Mouse (Mus musculus) heart, embryonic 13.5 days (tissue): ENCODE measurements at regions not wholly inside any gene's neighbourhood (a gene's known extent, or its start where the extent isn't known, plus 50 kb on each side); places are given as distances from the start of the nearest gene placed in this dataset.

Source experiments
- ATAC-seq: fragments of 200-750 bp; cut with Nextera tagmentation; 2 replicates; pipeline ENCODE4 v1.8.0; 2017; ENCODE audit warnings: moderate TSS enrichment; ENCODE audit not compliant: insufficient number of reproducible peaks, low FRiP score, low TSS enrichment; ENCODE audit errors: extremely low read depth
- H3K27ac ChIP-seq: fragments of 300-500 bp; sonication (generic); replicated peaks from 2 replicates; pipeline ENCODE4 v1.5.1; 2015; ENCODE audit warnings: moderate library complexity, mild to moderate bottlenecking, inconsistent platforms
- H3K27me3 ChIP-seq: fragments of 300-500 bp; sonication (generic); replicated peaks from 2 replicates; pipeline ENCODE4 v1.6.1; 2015; ENCODE audit warnings: mild to moderate bottlenecking, inconsistent platforms
- H3K36me3 ChIP-seq: fragments of 300-500 bp; sonication (generic); 2 replicates; pipeline ENCODE4 v1.6.1; 2015; ENCODE audit warnings: mild to moderate bottlenecking, inconsistent platforms
- H3K4me1 ChIP-seq: fragments of 300-500 bp; sonication (generic); 2 replicates; pipeline ENCODE4 v1.6.1; 2015; ENCODE audit warnings: inconsistent platforms
- H3K4me2 ChIP-seq: fragments of 300-500 bp; sonication (generic); 2 replicates; pipeline ENCODE4 v1.6.1; 2015; ENCODE audit warnings: inconsistent platforms, mild to moderate bottlenecking, moderate library complexity
- H3K4me3 ChIP-seq: fragments of 300-500 bp; sonication (generic); 2 replicates; pipeline ENCODE4 v1.5.1; 2015; ENCODE audit warnings: moderate library complexity, mild to moderate bottlenecking, inconsistent platforms
- H3K9ac ChIP-seq: fragments of 300-500 bp; sonication (generic); 2 replicates; pipeline ENCODE4 v1.6.1; 2015; ENCODE audit warnings: inconsistent platforms, mild to moderate bottlenecking, moderate library complexity
- H3K9me3 ChIP-seq: fragments of 300-500 bp; sonication (generic); 2 replicates; pipeline ENCODE4 v1.6.1; 2016; ENCODE audit warnings: inconsistent platforms
- WGBS: fragments of 180-500 bp; shearing (Covaris S2); methylation state at CpG from one replicate; pipeline ENCODE4 v1.1.7; 2015; ENCODE audit warnings: mixed read lengths; 5-methylcytosine and 5-hydroxymethylcytosine counted together

DNA sequence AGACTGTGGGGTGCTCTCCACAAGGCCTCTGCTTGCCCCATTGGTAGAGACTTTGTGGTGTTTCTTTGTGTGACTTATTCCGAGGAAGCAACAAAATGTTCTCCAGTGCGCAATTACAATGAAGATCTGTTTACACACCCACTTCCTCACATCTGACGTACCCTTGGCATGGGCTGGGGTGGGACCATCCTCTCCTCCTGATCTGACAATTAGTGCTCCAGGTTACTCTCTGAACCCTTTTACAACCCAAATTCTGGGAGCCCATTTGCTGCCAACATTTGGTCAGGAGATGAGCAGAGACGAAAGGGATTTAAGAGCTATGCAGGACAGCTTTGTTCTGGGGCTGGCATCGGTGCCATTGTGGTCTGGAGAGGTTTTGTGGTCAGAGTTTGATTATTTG lies 215.9 kb upstream of the Sall1 start:
- Histone ChIP-seq H3K27me3 (no peaks in the 10 kb centered on the region; the same call in 1 of the 2 replicates), H3K9me3 (peaks cover 1% of the 10 kb centered on the region), H3K36me3 (no peaks in the 10 kb centered on the region), H3K4me2 (no peak overlapping the region), H3K9ac (no peak overlapping the region), H3K4me3 (no peak overlapping the region), H3K4me1 (no peaks in the 10 kb centered on the region), H3K27ac (no peak overlapping the region)
- WGBS: 73% methylated on average over 5 of the region's 5 CpGs
- ATAC-seq: no peak

DNA sequence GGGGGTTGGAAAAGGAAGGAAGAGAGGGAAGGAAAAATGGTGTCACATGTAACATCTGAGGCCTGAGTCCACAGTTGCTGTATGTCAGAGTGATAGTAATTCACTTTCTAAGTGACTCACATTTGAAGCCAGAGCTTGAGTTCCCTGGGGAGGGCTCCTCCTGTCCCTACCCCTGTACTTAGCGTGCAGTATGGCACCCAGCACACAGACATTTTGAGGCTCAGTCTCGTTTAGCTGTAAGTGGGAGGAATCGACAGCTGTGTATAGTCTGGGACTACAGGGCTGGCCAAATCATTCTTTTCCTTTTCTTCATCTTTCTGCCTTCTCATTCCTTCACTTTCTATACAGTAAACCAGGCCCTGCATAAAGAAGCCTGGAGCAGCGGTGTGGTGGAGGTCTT lies 202.4 kb upstream of the Sall1 start:
- no peaks in the 10 kb centered on the region for H3K36me3 ChIP-seq
- H3K9me3 ChIP-seq: no peaks in the 10 kb centered on the region
- H3K27ac ChIP-seq: no peak overlapping the region
- no peak overlapping the region for H3K4me2 ChIP-seq
- peaks cover 4% of the 10 kb centered on the region; the same call in 1 of the 2 replicates for H3K4me1 ChIP-seq
- H3K4me3 ChIP-seq: no peak overlapping the region
- peaks cover 45% of the 10 kb centered on the region for H3K27me3 ChIP-seq
- ATAC-seq: no peak
- H3K9ac ChIP-seq: no peak overlapping the region
- WGBS: 69% methylated on average over 4 of the region's 4 CpGs

DNA sequence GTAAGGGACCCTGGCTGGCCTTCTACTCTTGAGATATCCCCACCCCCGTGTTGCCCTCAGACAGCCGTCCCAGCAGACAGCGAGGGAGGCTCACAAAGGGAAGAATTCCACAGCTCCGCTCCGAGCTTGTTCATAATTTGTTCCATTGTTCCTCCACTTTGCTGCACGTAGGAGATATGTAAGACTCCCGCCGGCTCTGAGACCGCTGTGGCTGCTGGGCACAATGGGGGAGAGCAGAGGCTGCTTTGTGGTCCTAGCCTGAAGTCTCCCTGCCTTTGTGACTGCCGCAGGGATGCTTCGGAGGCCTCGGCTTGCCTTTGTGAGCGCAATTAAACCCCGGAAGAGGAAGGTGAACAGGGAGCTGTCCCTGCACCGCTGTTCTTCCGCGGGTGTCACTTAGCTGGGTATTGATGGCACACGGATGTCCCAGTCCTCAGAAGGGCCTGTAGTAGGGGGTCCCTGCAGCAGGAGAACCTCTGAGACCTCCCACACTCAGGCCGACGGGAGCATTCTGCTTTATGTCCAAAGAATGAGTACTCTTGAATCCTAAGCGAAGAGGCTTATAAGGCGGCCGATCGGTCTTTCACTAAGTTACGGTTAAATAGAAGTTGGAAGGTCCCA lies 201.3 kb upstream of the Sall1 start:
- Histone ChIP-seq H3K27ac (no peak overlapping the region), H3K36me3 (no peaks in the 10 kb centered on the region), H3K27me3 (peaks cover 53% of the 10 kb centered on the region), H3K4me1 (peaks cover 4% of the 10 kb centered on the region; the same call in 1 of the 2 replicates), H3K9me3 (no peaks in the 10 kb centered on the region), H3K4me2 (peak overlapping the region; percentile 67), H3K9ac (peak overlapping the region; percentile 48; the same call in 1 of the 2 replicates), H3K4me3 (peak overlapping the region; percentile 39)
- ATAC-seq: no peak
- WGBS: 28% methylated on average over 25 of the region's 25 CpGs

DNA sequence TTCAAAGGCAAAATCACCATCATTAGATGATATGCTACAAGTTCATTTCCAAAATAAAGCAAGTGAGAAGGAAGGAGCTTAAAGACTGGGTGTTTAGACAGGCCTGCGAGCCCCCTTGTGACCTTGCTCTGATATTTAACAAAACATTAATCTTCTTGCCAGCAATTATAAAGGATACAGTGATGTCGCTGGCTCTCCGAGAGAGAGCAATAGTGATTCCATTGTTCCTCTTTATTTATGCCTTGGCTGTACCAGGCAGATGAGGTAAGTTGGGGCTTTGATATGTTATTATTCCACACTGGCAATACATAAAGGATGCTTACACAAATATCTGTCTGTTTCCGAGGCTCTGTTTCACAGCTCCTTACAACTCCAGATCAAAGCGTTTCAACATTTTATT lies 197.7 kb upstream of the Sall1 start:
- H3K27ac ChIP-seq: no peak overlapping the region
- H3K4me3 ChIP-seq: no peak overlapping the region
- 60% methylated on average over 5 of the region's 5 CpGs for WGBS
- H3K36me3 ChIP-seq: no peaks in the 10 kb centered on the region
- no peaks in the 10 kb centered on the region for H3K9me3 ChIP-seq
- H3K4me2 ChIP-seq: no peak overlapping the region
- peaks cover 51% of the 10 kb centered on the region for H3K27me3 ChIP-seq
- ATAC-seq: no peak
- peaks cover 4% of the 10 kb centered on the region; the same call in 1 of the 2 replicates for H3K4me1 ChIP-seq
- no peak overlapping the region for H3K9ac ChIP-seq

DNA sequence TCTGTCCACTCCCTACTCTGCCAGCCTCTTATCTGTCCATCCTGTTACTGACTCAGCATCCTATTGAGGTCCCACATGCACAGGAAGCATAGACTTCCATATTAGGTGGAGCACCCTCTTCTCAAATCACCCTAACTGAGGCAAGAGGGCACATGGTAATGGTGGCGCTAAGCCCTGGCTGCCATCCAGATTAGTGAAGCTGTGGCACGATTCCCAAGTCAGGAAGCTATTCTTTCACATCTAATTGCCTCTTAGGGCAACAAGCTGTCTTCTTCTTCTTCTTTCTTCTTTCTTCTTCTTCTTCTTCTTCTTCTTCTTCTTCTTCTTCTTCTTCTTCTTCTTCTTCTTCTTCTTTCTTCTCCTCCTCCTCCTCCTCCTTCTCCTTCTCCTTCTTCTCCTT lies 195.7 kb upstream of the Sall1 start:
- H3K36me3 ChIP-seq: no peaks in the 10 kb centered on the region
- no peaks in the 10 kb centered on the region for H3K4me1 ChIP-seq
- ATAC-seq: no peak
- H3K9ac ChIP-seq: no peak overlapping the region
- H3K4me2 ChIP-seq: no peak overlapping the region
- H3K4me3 ChIP-seq: no peak overlapping the region
- H3K27me3 ChIP-seq: peaks cover 32% of the 10 kb centered on the region
- 70% methylated on average over 2 of the region's 2 CpGs for WGBS
- no peaks in the 10 kb centered on the region for H3K9me3 ChIP-seq
- H3K27ac ChIP-seq: no peak overlapping the region

DNA sequence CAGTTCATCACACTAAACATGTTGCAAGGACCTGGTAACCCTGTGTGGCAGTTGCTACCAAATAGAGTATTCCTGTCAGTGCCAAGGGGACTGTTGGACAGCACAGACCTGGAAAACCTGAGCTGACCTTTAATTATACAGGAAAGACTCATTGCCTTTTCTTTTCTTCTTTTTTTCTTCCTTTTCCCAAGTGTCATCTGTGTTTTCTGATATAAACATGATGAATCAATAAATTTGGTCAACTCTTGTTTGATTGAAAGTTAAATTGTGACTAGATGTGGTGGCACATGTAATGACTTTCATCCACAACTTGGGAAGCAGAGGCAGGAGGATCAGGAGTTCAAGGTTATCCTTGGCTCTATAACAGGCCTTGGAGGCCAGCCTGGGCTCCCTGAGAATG lies 190.1 kb upstream of the Sall1 start:
- H3K9ac ChIP-seq: no peak overlapping the region
- no peaks in the 10 kb centered on the region for H3K36me3 ChIP-seq
- H3K4me1 ChIP-seq: no peaks in the 10 kb centered on the region
- ATAC-seq: no peak
- no peak overlapping the region for H3K4me2 ChIP-seq
- H3K4me3 ChIP-seq: no peak overlapping the region
- H3K9me3 ChIP-seq: no peaks in the 10 kb centered on the region
- H3K27ac ChIP-seq: no peak overlapping the region
- no peaks in the 10 kb centered on the region for H3K27me3 ChIP-seq

DNA sequence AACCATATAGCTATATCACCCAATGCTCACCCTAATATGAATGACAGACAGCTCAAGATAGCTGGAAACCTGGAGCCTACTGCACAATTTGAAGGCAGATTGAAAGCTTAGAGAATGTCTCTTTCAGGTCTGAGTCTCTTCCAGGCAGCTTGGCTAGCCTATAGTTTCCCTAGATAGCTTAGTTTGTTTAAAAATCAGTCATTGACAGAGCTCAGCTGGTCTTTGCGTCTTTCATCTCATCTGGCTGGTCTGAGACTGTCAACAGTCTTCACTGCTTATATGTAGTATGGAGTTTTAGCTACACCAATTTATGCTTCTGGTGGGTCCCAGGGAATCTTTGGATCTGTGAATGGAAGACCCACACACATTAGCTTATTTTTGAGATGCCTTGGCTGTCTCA lies 188.4 kb upstream of the Sall1 start:
- Histone ChIP-seq H3K36me3 (no peaks in the 10 kb centered on the region), H3K27me3 (no peaks in the 10 kb centered on the region), H3K9me3 (no peaks in the 10 kb centered on the region), H3K4me2 (no peak overlapping the region), H3K27ac (no peak overlapping the region), H3K4me3 (no peak overlapping the region), H3K4me1 (no peaks in the 10 kb centered on the region), H3K9ac (no peak overlapping the region)
- WGBS: 53% methylated on average over 1 of the region's 1 CpGs
- ATAC-seq: no peak

DNA sequence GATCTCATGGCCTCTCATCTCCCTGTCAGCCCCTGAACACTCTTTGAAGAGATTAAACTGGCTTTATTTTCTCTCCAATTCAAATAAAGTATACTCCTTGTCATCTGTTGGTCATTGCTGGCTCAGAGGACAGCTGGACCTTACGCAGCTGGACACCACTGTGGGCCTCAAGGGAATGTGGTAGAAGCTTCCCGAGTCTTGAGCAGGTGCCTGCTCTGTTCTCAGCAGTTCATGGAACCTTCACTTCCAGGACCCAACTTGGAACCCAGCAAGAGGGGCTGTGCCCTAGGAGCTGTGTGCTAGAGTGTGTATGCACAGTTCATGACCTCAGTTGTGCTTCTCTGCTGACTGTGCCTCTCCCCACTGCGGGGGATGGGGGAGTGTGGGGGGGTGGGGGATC lies 185.2 kb upstream of the Sall1 start:
- Histone ChIP-seq H3K27me3 (no peaks in the 10 kb centered on the region), H3K9me3 (no peaks in the 10 kb centered on the region), H3K27ac (no peak overlapping the region), H3K4me3 (no peak overlapping the region), H3K9ac (no peak overlapping the region), H3K4me2 (no peak overlapping the region), H3K4me1 (no peaks in the 10 kb centered on the region), H3K36me3 (no peaks in the 10 kb centered on the region)
- 80% methylated on average over 3 of the region's 3 CpGs for WGBS
- ATAC-seq: no peak

DNA sequence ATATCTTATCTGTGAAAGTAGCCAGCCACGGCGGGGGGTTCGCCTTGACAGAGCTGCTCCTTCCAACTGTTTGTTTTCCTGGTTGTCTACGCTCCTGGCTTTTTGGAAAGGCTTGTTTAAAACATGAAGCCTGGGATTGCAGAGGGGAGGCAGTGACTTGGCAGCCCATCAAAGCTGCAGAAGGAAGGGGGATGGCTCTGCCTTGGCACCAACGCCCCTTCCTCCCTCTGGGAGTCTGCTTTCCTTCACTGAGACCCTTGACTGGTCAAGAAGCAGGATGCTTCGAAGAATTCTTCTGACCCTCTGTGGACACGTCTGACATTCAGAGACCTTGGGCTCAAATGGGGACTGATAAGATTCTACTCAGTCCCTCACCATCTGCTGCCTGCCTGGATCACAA lies 176.9 kb upstream of the Sall1 start:
- no peaks in the 10 kb centered on the region for H3K36me3 ChIP-seq
- no peak overlapping the region for H3K4me3 ChIP-seq
- no peak overlapping the region for H3K27ac ChIP-seq
- no peaks in the 10 kb centered on the region for H3K27me3 ChIP-seq
- H3K4me2 ChIP-seq: no peak overlapping the region
- 15% methylated on average over 7 of the region's 7 CpGs for WGBS
- H3K9ac ChIP-seq: no peak overlapping the region
- H3K4me1 ChIP-seq: peaks cover 7% of the 10 kb centered on the region
- H3K9me3 ChIP-seq: no peaks in the 10 kb centered on the region
- ATAC-seq: no peak

DNA sequence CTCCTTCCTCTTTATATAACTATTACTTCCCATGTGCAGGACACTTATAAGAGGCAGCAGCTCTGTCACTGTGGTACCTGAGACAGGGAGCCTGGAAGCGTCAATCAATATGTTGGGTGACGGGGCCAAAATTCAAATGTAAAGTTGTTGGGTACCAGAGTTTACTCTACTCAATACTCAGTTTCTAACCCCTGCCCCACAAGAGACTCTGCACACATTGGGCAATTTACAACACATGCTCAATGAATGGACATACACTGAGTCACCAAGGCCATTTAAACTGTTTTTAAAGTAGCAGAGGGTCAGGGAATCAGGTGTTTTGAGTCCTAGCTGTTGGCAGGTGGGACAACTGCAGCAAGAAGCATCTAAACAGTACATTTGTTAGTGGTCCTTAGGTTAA lies 176.4 kb upstream of the Sall1 start:
- no peak overlapping the region for H3K4me3 ChIP-seq
- 85% methylated on average over 2 of the region's 2 CpGs for WGBS
- H3K36me3 ChIP-seq: no peaks in the 10 kb centered on the region

DNA sequence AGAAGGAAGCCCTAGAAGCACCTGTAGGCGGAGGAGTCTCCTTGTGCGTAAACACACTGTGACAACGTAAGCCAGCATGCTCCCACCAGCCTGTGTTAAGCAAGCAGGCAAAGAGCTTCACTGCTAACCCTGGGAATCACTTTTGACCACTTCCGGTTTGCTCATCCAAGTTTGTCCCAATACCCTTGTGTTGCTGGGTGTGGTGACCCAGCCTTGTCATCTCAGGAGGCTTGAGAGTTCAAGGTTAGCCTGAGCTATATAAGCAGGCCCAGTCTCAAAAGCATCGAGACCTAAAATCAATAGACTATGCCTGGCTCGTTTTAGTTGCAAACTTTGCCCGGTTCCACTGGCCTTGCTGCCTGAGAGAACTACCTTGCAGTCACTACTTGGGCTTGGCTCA lies 175.2 kb upstream of the Sall1 start:
- Histone ChIP-seq H3K27me3 (no peaks in the 10 kb centered on the region), H3K9ac (no peak overlapping the region), H3K4me1 (peaks cover 7% of the 10 kb centered on the region), H3K9me3 (no peaks in the 10 kb centered on the region), H3K36me3 (no peaks in the 10 kb centered on the region), H3K27ac (no peak overlapping the region), H3K4me3 (no peak overlapping the region), H3K4me2 (no peak overlapping the region)
- no peak for ATAC-seq
- 79% methylated on average over 7 of the region's 7 CpGs for WGBS

More for the DNA sequence above, 176.4 kb upstream of the Sall1 start:
- Histone ChIP-seq H3K27ac (no peak overlapping the region), H3K4me2 (no peak overlapping the region), H3K9ac (no peak overlapping the region), H3K27me3 (no peaks in the 10 kb centered on the region), H3K4me1 (peaks cover 7% of the 10 kb centered on the region), H3K9me3 (no peaks in the 10 kb centered on the region)
- no peak for ATAC-seq

DNA sequence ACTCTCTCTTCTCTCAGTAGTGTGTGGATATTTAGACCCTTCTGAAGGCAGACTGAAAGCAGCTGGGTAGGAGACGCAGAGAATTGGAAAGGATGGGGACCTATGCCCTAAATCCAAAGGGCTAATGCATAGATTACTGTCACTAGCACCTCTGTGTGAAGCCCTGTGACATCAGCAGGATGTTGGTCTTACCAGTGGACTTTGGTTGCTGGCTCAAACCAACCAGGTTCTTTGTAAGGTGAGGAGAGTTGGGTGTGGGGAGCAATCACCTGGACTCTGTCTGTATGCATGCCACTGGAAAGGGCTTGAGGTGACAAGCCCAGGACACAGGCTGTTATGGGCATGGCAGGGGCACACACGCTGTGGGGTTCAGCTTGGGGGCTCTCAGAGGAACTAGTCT lies 173.7 kb upstream of the Sall1 start:
- H3K27ac ChIP-seq: no peak overlapping the region
- no peak overlapping the region for H3K4me3 ChIP-seq
- no peaks in the 10 kb centered on the region for H3K27me3 ChIP-seq
- no peak overlapping the region for H3K4me2 ChIP-seq
- ATAC-seq: no peak
- no peaks in the 10 kb centered on the region for H3K36me3 ChIP-seq
- H3K9ac ChIP-seq: no peak overlapping the region
- H3K9me3 ChIP-seq: no peaks in the 10 kb centered on the region
- 85% methylated on average over 2 of the region's 2 CpGs for WGBS
- H3K4me1 ChIP-seq: peaks cover 7% of the 10 kb centered on the region
